Mouse (Mus musculus) left cerebral cortex, postnatal 36 days (tissue): ENCODE results near the gene Trim80. TPM values are rescaled to one million over a fixed set of nuclear protein-coding genes. Genes with fewer than 3 reads are reported as not detected.
"Not testable (repeated sequence)": the region's sequence is repeated elsewhere in the genome, so short reads cannot be mapped to it uniquely, and the experiment has no call there.

Source experiments
- DNase-seq, 2 experiments: peaks; one replicate each; pipeline ENCODE4 v3.0.0; 2021 to 2022; ENCODE audit warnings: low spot score in 2 of 2, mixed read lengths in 1 of 2
- intact Hi-C: fragments of 180-260 bp; cut with DNase I; formaldehyde crosslinking; loops from one replicate; pipeline ENCODE4 v1.15.1; 2025
- microRNA-seq: library from miRNA; unstranded; fragments of <30 nt; microRNA quantifications from one replicate; pipeline ENCODE4 v1.2.0, GENCODE M21; 2022
- total RNA-seq, 2 experiments: library from RNA; stranded (reverse); gene quantifications; 2 replicates each; pipeline ENCODE4 v1.2.3; 2021

Trim80 gene
- total RNA-seq, 2 experiments from 2014 or later = not detected

DNA sequence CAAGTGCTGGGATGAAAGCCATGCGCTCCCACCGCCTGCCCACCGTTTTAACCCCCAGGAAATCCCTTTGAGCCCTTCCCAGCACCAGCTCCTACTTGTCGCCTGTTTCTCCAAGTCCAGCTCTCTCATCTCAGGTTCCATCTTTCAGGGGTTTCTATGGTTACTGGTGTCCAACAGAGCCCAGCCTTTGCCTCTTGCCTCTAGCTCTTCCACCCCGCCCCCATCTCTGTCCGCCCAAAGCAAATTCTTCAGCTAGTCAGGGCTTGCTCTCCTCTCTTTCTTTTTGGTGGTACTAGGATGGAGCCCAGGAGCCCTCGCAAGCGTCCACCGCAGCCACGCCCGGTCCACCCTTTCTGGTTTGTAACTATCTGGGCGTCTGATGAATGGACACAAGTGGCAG lies 44.8 kb downstream of the Trim80 start:
- no peak for DNase-seq
- intact Hi-C loops = loop anchor here (5.0 kb wide), 1 partner anchor 127 kb away; the partner anchor contains the start of gene Mif4gd

GRCm38 (mm10) chr11:115488551-115489104 lies 48.3 kb downstream of the Trim80 start:
- intact Hi-C loops = loop anchor here (2.0 to 5.0 kb wide), 2 partner anchors 48 to 124 kb away; partner anchors contain the start of genes Mif4gd and Sumo2
- DNase-seq = no peak

DNA sequence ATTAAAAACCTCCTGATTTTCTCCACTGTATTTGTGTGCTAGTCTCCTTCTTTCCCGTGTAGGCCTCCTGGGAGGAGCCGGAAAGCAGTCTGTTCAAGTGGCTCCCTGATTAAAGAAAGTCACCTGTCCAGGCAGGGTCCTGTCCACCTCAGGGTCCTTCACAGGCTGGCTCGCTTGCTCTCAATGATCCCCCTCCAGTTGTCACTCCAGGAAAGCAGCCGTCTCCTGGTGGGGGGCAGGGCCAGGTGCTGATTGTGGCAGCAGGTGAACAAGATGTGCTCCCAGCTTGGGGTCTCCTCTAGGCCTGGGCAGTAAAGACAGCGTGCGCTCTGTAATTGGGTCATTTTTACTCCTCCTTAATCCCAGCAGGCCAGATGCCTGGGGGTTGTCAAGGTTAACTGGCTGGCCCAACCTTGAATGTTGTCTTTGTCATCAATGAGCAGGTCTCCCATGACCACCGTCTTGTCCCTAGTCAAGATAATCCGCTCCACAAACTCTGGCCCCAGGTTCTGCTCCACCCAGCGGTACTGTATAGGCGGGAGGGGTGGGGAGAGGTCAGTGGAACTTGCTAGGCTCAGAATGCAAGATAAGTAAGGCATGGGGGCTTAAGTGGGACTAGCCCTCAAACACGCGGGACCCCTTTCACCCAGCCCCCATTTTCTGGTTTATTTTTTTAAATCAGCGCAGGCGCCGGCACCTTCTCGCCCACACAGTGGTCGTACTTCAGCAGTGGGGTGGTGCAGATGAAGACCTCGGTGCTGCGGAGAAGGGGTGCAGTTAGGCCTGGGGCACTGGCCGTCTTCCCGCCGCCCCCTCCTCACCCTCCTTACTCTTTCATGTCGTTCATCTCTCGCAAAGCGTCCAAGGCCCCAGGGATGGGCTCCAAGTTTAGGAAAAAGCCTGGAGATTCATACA lies 50.4 kb downstream of the Trim80 start:
- DNase-seq = no peak
- intact Hi-C loops = loop anchor here (5.0 kb wide), 1 partner anchor 112 kb away; the partner anchor contains the start of genes Gga3 and Mrps7

- DNase-seq = peak; percentile 84 to 86
- intact Hi-C loops = loop anchor here (5.0 kb wide), 1 partner anchor 111 kb away; the partner anchor contains the start of genes Gga3 and Mrps7
Observed at GRCm38 (mm10) chr11:115491356-115492083, 51.2 kb downstream of the Trim80 start, which contains the start of gene Nt5c. TSS of gene Nt5c (minus strand) at chr11:115491862.

GRCm38 (mm10) chr11:115492387-115492786 lies 52.0 kb downstream of the Trim80 start:
- no peak for DNase-seq
- intact Hi-C loops = loop anchor here (5.0 kb wide), 1 partner anchor 110 kb away; the partner anchor contains the start of genes Gga3 and Mrps7

DNA sequence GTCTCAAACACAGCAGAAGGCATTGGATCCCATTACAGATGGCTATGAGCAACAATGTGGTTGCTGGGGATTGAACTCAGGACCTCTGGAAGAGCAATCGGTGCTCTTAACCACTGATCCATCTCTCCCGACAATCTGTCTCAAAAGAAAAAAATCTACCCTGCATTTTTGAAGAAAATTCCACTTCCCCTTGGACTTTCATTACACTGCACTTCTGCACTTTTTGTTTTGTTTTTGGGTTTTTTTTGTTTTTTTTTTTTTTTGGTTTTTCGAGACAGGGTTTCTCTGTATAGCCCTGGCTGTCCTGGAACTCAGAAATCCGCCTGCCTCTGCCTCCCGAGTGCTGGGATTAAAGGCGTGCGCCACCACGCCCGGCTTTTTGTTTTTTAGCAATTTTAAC lies 56.2 kb downstream of the Trim80 start:
- DNase-seq, intact Hi-C loops: not testable (repeated sequence)

Small RNA genes lying within 50 kb of the gene (microRNA-seq; reads per million reads assigned to microRNA genes)
- gene Mir3968 = not detected

Other genes with a start within 250 kb of the Trim80 start
- 10 to 100 TPM; 38.6 to 42.5 TPM for gene Grin2c, start 173.3 kb upstream of the Trim80 start, total RNA-seq
- gene Fdxr, start 163.5 kb upstream of the Trim80 start, total RNA-seq = 10 to 100 TPM; 14.2 to 22.5 TPM
- gene Fads6, start 142.9 kb upstream of the Trim80 start, total RNA-seq = 10 to 100 TPM; 12.7 to 13.0 TPM
- gene Otop2, start 133.4 kb upstream of the Trim80 start, total RNA-seq = 1 to 10 TPM; 1.1 to 2.1 TPM
- gene Ush1g, start 118.5 kb upstream of the Trim80 start, total RNA-seq = under 1 TPM; 0.39 to 0.49 TPM
- under 1 TPM in 1 of 2 experiments, not detected in 1; 0.12 TPM for gene Otop3, start 105.8 kb upstream of the Trim80 start, total RNA-seq
- 100 to 1,000 TPM; 106 to 107 TPM for gene Hid1, start 72.8 kb upstream of the Trim80 start, total RNA-seq
- gene Cdr2l, start 58.6 kb upstream of the Trim80 start, total RNA-seq = 10 to 100 TPM; 20.6 to 23.1 TPM
- gene Mrpl58, start 36.8 kb upstream of the Trim80 start, total RNA-seq = 100 to 1,000 TPM; 115 to 119 TPM
- gene Atp5h, start 20.6 kb upstream of the Trim80 start, total RNA-seq = 100 to 1,000 TPM; 417 to 474 TPM
- 10 to 100 TPM; 72.0 to 79.2 TPM for gene Kctd2, start 20.4 kb upstream of the Trim80 start, total RNA-seq
- gene Slc16a5, start 21.9 kb downstream of the Trim80 start, total RNA-seq = not detected
- gene Armc7, start 35.1 kb downstream of the Trim80 start, total RNA-seq = 10 to 100 TPM; 13.0 to 13.5 TPM
- 10 to 100 TPM; 61.0 to 69.8 TPM for gene Nt5c, start 51.3 kb downstream of the Trim80 start, total RNA-seq
- 100 to 1,000 TPM; 143 to 159 TPM for gene Jpt1, start 73.8 kb downstream of the Trim80 start, total RNA-seq
- 100 to 1,000 TPM; 291 to 294 TPM for gene Sumo2, start 95.7 kb downstream of the Trim80 start, total RNA-seq
- 10 to 100 TPM; 41.6 to 49.9 TPM for gene Nup85, start 123.9 kb downstream of the Trim80 start, total RNA-seq
- gene Mrps7, start 163.4 kb downstream of the Trim80 start, total RNA-seq = 10 to 100 TPM; 49.8 to 57.9 TPM
- 10 to 100 TPM; 70.2 to 74.3 TPM for gene Gga3, start 163.5 kb downstream of the Trim80 start, total RNA-seq
- 10 to 100 TPM; 15.1 to 18.1 TPM for gene Mif4gd, start 172.4 kb downstream of the Trim80 start, total RNA-seq
- gene Slc25a19, start 187.8 kb downstream of the Trim80 start, total RNA-seq = 10 to 100 TPM; 56.8 to 60.1 TPM